Mouse (Mus musculus) layer of hippocampus, postnatal 25 days (tissue): ENCODE results near the gene Meis2. TPM values are rescaled to one million over a fixed set of nuclear protein-coding genes. Genes with fewer than 3 reads are reported as not detected.

ENCODE experiments used
- DNase-seq, 2 experiments: peaks; one replicate each; pipeline ENCODE4 v3.0.0; 2022; ENCODE audit warnings: mixed read lengths in 2 of 2, low spot score in 1 of 2; ENCODE audit errors: extremely low spot score in 1 of 2
- total RNA-seq, 2 experiments: library from RNA; stranded (reverse); gene quantifications; 2 replicates each; pipeline ENCODE4 v1.2.3; 2021

The Meis2 gene
- total RNA-seq, 2 experiments from 2014 or later = 36.0 to 46.4 TPM

DNA sequence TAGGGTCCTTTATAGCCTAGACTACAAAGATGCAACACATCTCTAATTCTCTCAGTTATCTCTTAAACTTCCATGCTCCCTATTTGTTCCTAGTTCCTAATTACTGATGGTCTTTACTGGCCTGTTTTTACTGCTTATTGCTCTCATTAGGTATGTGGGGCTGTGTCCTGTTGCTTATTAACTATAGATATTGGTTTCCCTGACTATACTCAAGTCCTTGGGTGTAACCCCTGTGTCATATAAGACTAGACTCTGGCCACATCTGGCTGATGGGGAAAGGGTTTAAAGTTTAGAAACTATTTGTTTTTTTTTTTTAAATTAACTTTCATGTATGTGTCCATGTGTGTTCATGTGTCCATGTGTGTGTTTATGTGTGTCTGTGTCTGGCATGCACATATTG lies 147.1 kb downstream of the Meis2 start:
- DNase-seq = no peak

DNA sequence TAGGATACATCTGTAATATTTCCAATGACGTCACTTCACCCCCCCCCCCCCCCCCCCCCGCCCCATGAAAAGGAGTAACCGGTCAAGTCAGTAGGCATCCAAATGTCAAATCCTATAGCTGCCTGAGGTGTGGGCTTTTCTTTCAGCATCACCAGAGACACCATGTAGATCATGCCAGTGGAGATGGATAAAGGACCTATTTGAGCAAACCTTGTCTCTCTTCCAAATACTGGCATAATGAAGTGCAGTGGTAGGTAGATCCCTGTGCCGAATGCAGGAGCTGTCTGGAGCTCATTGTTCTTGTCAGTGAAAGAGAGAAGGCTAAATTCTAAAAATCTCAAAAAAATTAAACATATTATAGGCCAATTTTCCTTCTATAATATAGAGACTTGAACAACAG lies 151.1 kb downstream of the Meis2 start:
- DNase-seq = no peak

DNA sequence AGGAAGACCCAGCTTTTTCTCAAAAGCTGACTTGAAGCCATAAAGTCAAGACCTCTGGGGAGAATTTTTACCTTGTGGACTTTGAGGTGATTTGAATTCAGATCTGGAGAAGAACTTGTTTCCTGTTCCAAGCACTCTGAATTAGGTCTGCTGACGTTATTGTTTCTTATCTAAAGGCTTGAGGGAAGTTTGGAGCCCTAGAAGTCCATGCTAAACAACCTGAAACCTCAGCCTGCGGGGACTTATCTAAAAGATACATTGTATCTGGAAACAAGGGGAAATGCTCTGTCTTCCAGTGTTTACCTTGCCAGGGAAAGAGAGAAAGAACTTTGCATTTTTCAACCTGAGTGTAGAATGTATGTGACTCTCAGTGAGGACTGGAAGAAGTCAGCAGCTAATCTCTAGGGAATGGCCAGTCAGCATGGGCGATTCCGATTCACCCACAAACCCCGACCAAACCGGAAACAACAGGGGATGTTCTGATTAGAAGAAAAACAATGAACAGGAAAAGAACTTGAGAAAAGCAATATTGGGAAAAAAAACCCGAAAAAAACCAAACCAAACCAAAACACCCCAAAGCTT lies 152.6 kb downstream of the Meis2 start:
- DNase-seq = no peak

DNA sequence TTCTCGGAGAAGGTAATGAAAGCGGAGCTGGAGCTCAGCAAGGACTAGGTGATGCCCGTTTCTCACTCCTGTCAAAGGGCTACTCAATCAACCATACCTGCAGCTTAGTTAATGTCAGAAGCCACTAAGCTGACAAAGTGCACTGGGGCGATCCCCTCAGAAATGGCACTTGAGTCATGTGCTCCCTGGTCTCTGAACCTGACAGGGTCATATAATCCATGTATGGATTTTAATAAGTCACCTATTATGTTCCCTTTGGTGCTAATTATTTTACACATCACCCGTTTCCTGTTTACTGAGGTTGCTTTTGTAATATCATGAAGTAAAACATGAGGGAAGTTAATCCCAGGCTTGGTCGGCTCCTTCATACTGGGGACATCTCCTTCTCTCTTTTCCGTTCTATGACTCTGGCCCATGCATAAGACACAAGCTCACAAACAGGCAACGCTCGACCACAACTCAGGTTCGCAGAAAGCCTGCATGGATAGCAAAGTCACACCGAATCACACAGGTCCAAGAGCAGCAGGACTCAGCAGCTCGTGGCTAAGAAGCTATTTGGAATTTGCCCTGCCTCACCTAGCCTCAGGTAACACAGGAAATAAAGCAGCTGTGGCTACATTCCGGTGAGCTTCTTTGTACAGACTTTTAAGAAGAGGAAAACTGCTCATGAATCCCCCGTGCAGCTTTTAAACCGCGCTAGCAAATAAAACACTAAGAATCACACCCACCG lies 153.6 kb downstream of the Meis2 start:
- no peak for DNase-seq

DNA sequence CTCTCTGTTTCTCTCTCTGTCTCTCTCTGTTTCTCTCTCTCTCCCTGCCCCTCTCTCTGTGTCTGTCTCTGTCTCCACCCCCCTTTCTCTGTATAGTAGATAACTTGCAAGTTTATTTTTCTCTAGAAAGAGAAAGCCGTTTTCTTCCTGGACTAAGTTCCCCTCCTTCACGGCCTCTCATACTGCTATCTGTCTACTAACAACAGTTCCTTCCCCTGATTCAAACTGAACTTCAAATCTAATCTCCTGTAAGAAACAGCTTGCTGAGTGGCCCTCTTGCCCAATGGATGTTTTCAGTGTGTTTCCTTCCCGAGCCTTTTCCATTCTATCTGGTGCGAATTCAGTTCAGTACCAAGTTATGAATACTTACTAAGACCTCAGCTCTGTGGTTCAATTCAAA lies 155.4 kb downstream of the Meis2 start:
- no peak for DNase-seq

DNA sequence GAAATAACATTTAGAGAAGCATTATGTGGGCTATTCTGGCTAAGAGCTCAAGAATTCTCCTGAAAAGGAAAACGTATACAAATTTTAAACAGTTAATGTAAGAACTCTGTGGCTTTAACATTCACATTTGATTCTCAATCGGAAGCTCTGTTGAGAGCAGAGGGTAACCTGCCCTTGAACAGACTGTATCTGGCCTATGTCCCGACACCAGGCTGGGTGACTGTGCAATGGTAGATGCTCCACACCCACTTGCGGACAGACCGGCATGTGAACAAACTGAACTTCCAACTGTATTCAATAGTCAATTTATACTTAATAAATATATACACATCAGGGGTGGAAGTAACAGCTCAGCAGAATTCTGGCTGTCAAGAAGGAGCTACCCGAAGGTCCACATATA lies 164.6 kb downstream of the Meis2 start:
- DNase-seq = no peak

DNA sequence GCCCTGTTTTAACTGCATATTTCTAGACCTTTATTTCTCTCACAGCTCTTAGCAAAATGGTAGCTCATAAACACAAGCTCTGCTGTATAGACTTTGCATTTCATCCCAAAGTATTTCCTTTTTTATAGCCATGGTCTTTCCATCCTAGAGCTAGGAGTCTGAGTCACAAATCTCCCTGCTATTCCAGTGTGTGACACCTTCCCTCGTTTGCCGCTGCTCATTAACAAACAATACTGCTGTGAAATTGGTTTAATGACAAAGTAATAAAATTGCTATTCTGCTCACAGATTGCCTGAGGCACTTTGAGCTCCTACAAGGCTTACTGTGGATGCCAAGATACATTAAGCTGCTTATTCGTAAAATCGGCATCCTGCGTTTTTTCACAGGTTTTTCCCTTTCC lies 168.1 kb downstream of the Meis2 start:
- DNase-seq = no peak

DNA sequence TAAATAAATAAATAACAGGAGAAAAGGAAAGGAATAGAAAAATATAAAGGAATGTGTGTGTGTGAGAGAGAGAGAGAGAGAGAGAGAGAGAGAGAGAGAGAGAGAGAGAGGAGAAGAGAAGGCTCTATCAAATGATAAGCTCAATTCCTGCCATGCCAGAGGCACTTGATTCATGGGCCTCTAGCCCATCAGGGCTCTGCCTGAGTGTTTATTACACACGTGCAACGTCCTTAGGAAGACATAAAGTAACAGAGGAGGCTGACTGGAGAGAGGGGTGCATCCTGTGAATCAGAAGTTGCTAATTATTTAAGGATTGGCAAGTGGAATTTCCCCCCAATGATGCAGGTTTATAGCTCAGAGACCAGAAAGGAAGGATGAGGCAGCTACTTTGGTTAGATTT lies 168.6 kb downstream of the Meis2 start:
- no peak for DNase-seq

DNA sequence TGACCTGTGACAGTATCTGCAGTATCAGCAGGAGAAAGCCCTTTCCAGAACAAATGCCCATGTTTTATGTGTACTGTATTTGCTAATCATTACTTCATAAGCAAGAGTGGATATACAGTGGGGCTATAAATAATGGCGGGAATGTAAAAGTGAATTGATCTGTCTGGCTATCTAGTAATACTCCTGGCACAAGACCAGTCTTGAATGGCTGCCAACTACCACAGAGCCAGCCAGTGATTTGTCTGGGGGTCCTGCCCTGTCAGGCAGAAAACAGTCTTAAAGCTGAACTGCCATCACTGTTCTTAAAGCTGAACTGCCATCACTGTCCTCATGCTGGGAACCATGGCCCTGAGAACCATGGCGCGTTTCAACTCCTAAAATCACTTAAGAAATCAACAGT lies 169.9 kb downstream of the Meis2 start:
- no peak for DNase-seq

DNA sequence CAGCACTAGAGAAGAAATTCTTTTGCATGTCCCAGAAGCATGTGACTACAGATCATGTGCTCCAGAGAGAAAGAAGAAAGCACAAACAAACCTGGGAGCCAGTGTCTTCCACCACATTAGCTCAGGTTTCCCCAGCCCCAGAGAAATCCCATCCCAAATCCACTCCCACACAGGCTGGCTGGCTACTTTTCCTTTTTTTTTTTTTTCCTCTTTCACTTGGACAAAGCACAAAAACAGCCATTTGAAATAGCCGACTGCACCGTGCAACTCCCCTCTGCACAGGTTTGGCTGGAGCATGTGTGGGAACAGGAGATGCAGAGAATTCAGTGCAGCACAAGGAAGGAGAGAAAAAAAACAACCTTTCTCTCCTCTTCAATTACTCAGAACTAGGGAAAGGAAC lies 170.4 kb downstream of the Meis2 start:
- DNase-seq = no peak

DNA sequence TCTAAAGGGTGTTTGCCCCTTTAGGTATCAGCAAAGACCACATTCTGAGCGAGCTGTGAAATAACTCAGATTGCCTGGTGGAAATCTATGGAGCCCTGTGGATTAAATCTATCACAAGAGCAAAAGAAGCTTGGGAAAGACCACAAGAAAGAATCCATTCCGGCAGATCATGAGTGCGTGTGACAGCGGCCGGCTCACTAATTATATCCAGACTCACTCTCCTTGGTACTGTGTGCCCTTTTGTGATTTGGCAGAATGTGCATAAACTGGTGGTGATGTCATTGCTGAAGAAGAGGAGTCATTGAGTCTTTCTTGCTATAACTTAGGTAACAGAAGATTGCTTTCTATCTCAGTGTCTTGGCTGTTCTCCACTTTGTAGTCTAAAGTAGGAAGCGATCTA lies 172.5 kb downstream of the Meis2 start:
- DNase-seq = no peak

DNA sequence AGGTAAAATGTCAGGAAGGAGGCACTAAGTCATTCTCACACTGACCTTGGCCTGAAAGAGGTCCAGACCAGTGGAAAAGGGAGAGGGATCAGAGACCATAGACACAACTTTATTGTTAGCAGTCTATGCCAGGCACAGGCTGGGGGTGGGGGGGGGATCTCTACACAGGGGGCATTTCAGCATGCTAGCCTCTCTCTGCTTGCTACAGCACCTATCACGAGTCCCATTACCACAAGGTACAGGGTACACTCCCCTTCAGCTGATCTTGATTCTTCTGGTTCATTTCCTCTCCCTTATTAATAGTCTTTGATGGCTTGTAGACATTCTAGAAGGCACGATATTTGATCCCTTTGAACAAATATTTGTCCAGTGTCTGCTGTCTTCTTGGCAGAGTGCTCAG lies 174.9 kb downstream of the Meis2 start:
- no peak for DNase-seq

DNA sequence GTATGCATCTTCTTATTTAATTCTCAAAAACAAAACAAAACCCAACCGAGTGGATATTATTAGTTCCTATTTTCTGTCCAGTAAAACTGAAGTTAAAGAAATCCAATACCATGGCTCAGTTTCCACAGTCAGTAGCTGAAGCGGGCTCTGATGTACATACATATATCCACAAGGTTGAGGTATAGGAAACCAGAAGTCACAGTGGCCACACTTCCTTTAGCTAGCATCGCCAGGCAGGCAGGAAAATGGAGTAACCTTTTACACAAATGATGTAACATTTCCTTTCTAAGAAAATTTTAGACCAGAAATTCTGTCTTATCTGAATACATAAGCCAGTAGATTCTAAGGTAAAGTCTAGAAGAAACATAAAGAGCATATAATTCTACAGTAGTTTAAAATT lies 175.6 kb downstream of the Meis2 start:
- no peak for DNase-seq

DNA sequence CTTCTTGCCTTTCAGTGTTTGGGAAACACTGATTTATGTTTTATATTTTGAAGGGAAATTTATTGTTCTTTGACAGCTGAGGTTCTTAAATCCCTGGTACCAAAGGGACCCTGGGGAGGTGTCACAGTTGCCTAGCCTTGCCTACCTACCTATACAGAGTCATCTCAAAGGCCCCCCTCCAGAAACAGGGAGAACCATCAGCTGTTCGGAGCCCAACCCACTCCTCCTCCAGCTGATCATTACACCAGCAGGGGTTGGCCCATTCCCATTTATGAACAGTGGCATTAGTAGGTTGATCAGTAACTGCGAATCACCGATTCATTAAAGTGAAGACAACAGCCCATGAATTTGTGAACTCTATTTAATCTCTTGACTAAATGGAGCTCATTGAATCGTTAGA lies 176.4 kb downstream of the Meis2 start:
- no peak for DNase-seq

DNA sequence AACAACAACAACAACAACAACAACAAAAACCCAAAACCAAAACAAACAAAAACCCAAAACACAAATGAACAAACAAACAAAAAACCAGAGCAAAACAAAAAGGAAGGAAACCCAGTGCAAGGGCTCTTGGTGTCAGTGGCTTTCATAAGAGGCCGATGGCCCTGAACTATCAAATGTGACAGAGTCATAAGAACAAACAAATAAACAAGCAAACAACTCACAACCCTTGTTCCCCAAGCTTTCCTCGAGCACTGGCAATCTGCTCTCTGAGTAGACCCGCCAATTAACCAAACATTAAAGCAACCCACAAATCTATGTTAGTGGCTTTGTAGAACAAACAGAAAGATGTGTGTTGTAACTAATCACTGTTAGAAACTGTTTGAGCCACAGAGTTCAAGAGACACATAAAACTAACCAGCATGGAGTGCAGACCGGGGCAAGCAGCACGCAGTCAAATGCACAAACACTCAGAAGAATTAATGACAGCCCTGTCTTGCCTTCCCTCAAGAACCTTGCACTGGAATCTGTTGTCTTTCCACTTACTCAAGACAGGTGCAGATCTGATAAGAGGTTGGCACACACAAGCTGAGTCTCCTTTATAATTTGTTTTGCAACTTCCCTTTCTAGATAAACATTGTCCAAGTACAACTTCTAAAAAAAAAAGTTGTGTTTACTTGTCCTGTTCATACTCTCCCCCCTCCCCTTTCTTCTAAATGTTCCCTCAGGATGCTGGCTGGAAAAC lies 177.1 kb downstream of the Meis2 start:
- DNase-seq = no peak

DNA sequence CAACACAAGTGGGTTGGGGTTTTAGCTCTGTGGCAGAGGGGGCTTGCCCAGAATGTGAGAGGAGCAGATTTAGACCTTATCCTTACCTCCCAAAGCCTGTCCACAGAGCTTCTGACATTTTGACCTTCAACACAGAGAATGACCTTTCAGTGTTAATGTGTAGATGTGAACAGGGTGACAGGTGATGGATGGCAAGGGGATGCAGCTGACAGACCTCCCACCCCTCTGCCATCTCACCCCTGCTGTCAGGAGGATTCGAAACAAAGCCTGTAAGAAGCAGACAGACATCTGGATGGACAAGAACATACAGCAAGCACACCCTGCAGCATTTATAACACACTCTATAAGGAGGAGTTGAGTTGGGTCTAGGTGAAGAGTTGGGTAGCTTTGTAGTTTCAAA lies 178.0 kb downstream of the Meis2 start:
- no peak for DNase-seq

DNA sequence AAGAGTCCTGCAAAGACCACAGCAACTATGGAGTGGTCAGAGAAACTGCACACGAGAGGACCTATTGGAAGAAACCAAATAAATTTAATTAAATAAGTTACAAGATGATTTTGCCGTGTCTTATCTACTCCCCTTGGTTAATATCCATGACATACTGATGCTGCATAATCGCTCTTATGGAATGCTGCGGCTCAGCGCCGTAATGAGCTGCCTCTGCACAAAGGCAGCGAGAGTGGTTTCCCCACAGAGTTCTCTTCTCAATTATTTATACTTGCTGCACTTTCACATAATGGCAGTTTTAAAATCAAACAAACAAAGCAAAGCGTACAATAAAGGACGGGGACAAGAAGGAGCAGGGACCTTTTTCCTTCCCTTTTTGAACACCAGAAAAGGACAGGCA lies 181.5 kb downstream of the Meis2 start:
- DNase-seq = no peak

DNA sequence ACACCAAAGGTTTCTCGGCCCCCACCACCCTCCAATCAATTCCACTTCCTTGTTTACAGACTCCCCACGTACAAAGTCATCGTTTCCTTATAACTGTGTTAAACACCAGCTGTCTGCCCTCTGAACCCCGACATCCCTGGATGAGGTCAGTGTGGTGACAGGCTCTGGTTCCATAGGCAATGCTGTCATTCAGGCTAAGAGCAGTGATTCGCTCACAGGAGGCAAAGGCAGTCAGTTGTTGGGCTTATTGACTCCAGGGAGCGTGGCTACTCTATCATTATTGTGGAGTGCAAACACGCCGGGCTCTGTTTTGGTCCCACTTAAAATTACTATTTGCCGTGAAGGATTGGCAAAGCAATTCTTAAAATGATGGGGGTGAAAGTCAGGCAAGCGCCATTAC lies 182.1 kb downstream of the Meis2 start:
- DNase-seq = no peak

DNA sequence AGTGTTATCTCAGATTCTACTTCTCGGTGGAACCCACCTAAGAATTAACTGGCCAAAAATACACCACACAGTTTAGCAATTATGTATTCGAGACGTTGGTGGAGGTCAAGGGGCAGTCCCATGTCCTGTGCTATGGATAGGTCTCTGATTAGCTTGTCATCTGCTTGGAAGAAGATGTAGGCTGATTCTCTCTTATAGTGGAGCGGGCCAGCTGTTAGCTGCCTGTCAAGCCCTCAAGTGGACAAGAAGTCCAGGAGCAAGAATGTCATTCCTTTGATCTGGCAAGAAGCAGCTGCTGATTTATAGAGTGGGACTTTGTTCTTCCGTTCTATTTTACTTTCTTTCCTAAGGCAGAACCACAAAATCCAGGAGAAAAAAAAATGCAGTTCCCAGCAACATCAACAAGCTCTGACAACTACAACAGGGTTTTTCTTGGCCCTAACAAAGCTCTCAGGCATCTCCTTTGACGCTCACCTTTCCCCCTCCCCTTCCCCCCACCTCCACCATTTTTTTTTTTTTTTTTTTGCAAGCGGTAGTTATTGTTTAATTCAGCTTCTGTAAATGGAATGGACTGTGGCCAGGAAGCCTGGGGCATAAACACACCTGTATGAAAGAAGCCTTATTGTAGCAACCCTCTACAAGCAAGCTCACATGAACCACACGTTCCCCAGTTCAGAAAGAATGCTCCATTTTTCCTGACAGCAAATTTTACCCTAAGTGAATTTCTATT lies 189.7 kb downstream of the Meis2 start:
- no peak for DNase-seq

DNA sequence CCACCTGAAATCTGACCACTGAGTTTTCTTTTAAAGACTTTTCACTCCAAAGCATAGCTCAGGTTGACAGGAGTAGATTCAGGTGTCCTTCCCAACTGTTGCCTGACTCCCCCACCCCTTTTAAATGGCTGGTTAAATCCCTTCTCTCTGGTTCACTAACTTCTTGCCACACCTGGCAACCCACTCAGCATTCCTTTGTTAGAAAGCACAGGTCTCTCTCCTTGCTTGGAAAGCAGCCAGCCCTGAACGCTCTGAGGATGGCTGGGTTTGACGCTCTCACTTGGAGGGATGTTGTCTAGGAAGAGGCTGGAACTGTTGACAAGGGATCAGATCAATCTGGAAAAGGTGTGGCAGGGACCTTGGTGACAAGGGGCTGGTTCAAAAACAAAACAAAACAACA lies 192.8 kb downstream of the Meis2 start:
- DNase-seq = no peak

DNA sequence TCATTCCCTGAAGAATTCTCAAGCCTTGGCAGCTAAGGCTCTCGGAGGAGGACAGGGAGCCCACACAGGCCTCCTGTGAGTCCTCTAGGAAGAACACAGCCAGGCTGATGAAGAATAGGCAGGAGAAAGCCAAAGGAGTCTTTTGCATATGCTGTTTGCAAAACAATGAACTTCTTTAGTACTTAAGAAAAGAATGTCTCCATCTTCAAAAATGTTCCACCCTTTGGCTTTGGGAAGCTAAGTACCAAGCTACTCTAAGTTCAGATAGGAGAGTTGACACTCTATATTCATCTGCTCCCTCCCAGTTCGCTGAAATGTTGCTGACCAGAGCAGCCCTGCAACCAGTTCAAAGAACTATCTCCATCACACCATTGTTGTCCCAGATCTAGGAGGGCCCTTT lies 195.7 kb downstream of the Meis2 start:
- DNase-seq = no peak
